Mouse (Mus musculus) kidney, adult 8-10 months (tissue): ENCODE results near the gene Gm6121.
"Not testable (repeated sequence)": the region's sequence is repeated elsewhere in the genome, so short reads cannot be mapped to it uniquely, and the experiment has no call there.

ENCODE experiments used
- DNase-seq, 2 experiments: peaks; one replicate each; pipeline ENCODE4 v3.0.0; 2022

Gene Gm6121

GRCm38 (mm10) chrX:26935597-26935996 lies at the start of gene Gm6121:
TSS of gene Gm6121 (minus strand) at chrX:26935697.
- DNase-seq = not testable (repeated sequence)
